Mouse (Mus musculus) megakaryocyte, embryonic 14.5 days (primary cell): ENCODE measurements around the gene Trim6. TPM values are rescaled to one million over a fixed set of nuclear protein-coding genes. Genes with fewer than 3 reads are reported as not detected.

Source experiments
- H3K27me3 ChIP-seq: replicated peaks from 2 replicates; pipeline ENCODE3; 2012; ENCODE audit warnings: inconsistent platforms
- H3K36me3 ChIP-seq: replicated peaks from 2 replicates; pipeline ENCODE3; 2012; ENCODE audit warnings: low read length, inconsistent platforms, mixed read lengths
- H3K4me1 ChIP-seq: 2 replicates; pipeline ENCODE4 v1.6.1; 2012; ENCODE audit warnings: inconsistent platforms
- H3K4me3 ChIP-seq: replicated peaks from 2 replicates; pipeline ENCODE3; 2012; ENCODE audit warnings: moderate library complexity, mild to moderate bottlenecking, inconsistent platforms
- H3K9me3 ChIP-seq: 2 replicates; pipeline ENCODE4 v1.6.1; 2012; ENCODE audit warnings: inconsistent platforms
- FLI1 ChIP-seq: IDR thresholded peaks from 2 replicates; pipeline ENCODE4 v1.6.1; 2012; ENCODE audit warnings: low read length, inconsistent platforms, mixed read lengths
- GATA1 ChIP-seq: IDR thresholded peaks from 3 replicates; pipeline ENCODE4 v1.6.1; 2012; ENCODE audit warnings: mixed read lengths, low read length, inconsistent platforms, borderline replicate concordance
- polyA plus RNA-seq: library from polyadenylated mRNA; stranded (reverse); fragments of >175 nt; gene quantifications from 2 replicates; pipeline ENCODE4 v1.2.3, GENCODE M21; 2012; ENCODE audit warnings: low replicate concordance; ENCODE audit not compliant: insufficient read depth

Trim6 gene
- polyA plus RNA-seq, result 0.39 and 1.5 TPM in 2 replicates

DNA sequence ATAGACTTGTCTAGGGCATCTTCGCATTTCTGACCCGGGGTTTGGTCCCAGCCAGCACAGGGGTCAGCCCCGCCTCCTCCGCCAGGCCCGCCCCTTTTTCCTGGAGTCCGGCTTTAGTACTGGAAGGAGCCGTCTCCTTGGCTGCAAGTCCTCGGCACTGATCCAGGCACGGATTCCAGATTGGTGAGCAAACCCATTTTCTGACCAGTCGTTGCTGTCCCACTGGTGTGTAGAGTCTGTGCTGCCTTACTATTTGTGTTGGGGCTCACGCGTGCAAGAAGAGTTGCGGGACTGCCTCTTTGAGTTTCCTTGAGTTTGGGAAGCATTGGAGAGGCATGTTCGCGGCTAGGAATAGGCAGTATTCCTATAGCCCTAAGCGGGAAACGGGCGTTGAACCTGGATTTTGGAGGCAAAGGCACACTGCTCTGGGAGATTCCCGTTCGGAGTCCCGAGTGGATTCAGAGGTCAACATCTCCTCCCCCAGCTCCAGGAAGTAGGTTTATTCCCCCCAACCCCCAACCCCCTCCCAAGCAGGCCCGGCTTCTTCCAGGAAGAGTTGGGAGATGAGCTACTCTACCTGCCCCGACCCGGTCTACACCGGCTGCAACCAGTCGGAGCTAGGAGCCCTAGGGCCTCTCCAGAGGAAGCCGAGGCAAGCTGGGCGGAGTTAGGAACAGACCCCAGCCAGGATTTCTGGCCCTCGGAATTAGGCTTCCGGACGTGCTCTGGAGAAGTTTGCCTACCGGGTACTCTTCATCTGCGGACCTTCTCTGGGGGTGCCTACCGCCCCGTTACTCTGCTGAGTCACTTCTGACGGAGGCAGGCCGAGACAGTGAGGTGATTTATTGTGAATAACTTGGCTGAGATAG, at the start of gene Trim6:
TSS of gene Trim6 (plus strand) at position 93 of the 869 bp plus-strand sequence.
- H3K36me3 ChIP-seq, result peaks cover 4% of the 10 kb centered on the region
- TF ChIP-seq FLI1, result no peak
- TF ChIP-seq GATA1, result no peak
- H3K4me3 ChIP-seq, result peak within 1 kb of the TSS; percentile 94
- H3K9me3 ChIP-seq, result no peaks in the 10 kb centered on the region
- no peaks in the 10 kb centered on the region for H3K27me3 ChIP-seq
- peaks cover 19% of the 10 kb centered on the region for H3K4me1 ChIP-seq

- Histone ChIP-seq H3K9me3 (no peaks in the 10 kb centered on the region), H3K4me3 (no peak overlapping the region), H3K36me3 (no peaks in the 10 kb centered on the region), H3K4me1 (peaks cover 40% of the 10 kb centered on the region), H3K27me3 (no peaks in the 10 kb centered on the region)
- TF ChIP-seq GATA1 (no peak), FLI1 (no peak)
Measured at GRCm38 (mm10) chr7:104169634-104170204, 48.9 kb upstream of the Trim6 start.

GRCm38 (mm10) chr7:104175085-104175484, 43.5 kb upstream of the Trim6 start:
- H3K36me3 ChIP-seq, result no peaks in the 10 kb centered on the region

DNA sequence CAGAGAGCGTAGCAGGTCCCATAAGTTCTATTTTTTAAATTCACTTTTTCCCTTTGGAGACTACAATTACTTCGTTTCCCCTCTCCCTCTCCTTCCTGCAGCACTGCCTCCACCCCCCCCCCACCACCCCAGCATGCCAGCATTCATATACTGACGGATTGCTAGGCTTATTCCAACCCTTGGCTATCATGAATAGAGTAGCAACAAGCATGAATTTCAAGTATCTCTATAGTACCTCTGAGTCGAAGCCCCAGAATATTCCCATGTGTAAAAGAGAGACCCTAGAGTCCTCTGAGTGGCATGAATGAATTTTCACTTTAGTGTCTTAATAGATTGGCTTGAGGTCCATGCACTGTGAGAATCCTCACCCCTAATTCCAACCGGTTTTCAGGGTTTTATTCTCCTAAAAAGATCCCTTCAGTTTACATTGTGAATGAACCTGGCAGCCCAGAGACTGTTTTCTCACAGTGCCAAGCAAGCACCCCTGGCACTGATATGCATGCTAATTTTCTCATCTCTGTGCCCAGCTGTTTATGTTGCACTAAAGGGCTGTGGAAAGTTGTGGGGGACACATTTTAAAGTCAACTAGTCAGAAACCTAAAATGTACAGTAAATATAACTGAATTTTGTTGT, 40.1 kb upstream of the Trim6 start:
- no peak for TF ChIP-seq GATA1
- TF ChIP-seq FLI1, result no peak
- Histone ChIP-seq H3K27me3 (no peaks in the 10 kb centered on the region), H3K4me1 (no peaks in the 10 kb centered on the region), H3K4me3 (no peak overlapping the region), H3K36me3 (no peaks in the 10 kb centered on the region), H3K9me3 (no peaks in the 10 kb centered on the region)

More at GRCm38 (mm10) chr7:104175085-104175484, 43.5 kb upstream of the Trim6 start:
- no peaks in the 10 kb centered on the region for H3K27me3 ChIP-seq
- no peak for TF ChIP-seq GATA1
- TF ChIP-seq FLI1, result no peak
- no peaks in the 10 kb centered on the region for H3K9me3 ChIP-seq
- H3K4me1 ChIP-seq, result peaks cover 13% of the 10 kb centered on the region
- H3K4me3 ChIP-seq, result no peak overlapping the region

DNA sequence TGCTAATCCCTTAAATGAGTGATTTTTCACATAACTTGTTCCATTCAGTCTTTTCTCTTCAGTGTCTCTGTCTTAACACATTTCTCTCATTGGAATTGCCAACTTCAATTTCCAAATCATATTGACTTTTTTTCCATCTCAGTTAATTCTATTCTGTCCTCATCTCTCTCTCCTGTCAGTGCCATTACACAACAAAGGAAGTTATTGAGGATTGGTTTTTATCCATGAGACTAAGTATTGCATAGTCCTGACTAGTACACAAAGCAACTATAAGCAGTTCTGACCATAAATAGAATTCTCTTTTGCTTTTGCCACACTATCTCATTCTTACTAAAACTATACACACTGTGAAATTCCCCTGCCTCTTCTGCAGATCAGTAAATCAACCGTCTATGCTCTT, 39.5 kb upstream of the Trim6 start:
- TF ChIP-seq GATA1 (no peak), FLI1 (no peak)
- Histone ChIP-seq H3K9me3 (no peaks in the 10 kb centered on the region), H3K27me3 (no peaks in the 10 kb centered on the region), H3K4me1 (no peaks in the 10 kb centered on the region), H3K36me3 (no peaks in the 10 kb centered on the region), H3K4me3 (no peak overlapping the region)

- no peak for TF ChIP-seq GATA1
- TF ChIP-seq FLI1, result no peak
- Histone ChIP-seq H3K4me3 (no peak within 1 kb of the TSS), H3K9me3 (no peaks in the 10 kb centered on the region), H3K27me3 (no peaks in the 10 kb centered on the region), H3K36me3 (no peaks in the 10 kb centered on the region), H3K4me1 (no peaks in the 10 kb centered on the region)
Measured at GRCm38 (mm10) chr7:104183292-104183691, 35.3 kb upstream of the Trim6 start, which contains the start of gene Olfr648. Olfr648 (minus strand) TSS chr7:104183392.

DNA sequence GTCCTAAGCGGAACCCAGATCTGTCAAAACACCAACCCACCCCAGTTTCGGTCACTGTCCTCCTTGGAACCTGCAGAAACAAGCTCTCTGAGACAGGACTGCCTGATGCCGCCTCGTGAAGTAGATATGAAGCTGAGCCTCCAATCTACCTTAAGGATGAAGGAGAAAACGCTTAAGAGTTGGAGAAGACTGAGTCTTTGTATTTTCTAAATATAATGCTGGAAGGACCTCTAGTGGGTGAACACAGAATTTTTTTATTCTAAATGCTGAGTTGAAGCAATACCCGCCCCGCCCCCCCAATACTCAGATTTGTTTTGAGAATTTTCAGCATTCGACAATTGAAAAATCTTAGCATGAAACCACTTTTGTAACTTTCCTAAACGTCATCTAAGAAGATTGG, 27.3 kb upstream of the Trim6 start:
- H3K4me3 ChIP-seq, result no peak overlapping the region
- H3K27me3 ChIP-seq, result no peaks in the 10 kb centered on the region
- no peaks in the 10 kb centered on the region for H3K36me3 ChIP-seq
- TF ChIP-seq GATA1, result no peak
- no peak for TF ChIP-seq FLI1
- peaks cover 8% of the 10 kb centered on the region; the same call in 1 of the 2 replicates for H3K4me1 ChIP-seq
- no peaks in the 10 kb centered on the region for H3K9me3 ChIP-seq

DNA sequence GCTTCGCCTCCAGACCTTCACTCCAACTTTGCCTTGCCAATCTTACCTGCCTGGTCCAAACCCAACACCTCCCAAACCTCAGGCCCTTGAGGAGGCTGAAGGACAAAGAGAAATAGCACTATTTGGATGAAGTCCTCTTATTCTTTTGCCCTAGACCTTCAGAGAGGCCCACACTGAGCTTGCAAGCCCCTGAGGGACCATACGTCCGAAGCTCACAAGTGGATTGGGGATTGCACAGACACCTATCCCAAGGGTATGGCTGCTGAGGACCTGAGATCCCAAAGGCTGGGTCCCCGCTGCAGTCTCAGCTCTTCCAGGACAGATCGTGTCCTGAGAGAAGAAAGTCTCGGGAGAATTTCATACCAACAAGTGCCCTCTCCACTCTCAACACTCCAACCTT, 22.7 kb upstream of the Trim6 start, which contains the start of gene Olfr649:
TSS of gene Olfr649 (minus strand) at position 101 of the 400 bp plus-strand sequence.
- H3K27me3 ChIP-seq, result no peaks in the 10 kb centered on the region
- TF ChIP-seq FLI1 (no peak), GATA1 (no peak)
- no peaks in the 10 kb centered on the region for H3K9me3 ChIP-seq
- peaks cover 14% of the 10 kb centered on the region for H3K4me1 ChIP-seq
- no peak within 1 kb of the TSS for H3K4me3 ChIP-seq
- H3K36me3 ChIP-seq, result no peaks in the 10 kb centered on the region

- peaks cover 4% of the 10 kb centered on the region for H3K27me3 ChIP-seq
Measured at GRCm38 (mm10) chr7:104199822-104200221, 18.8 kb upstream of the Trim6 start.

More at GRCm38 (mm10) chr7:104199822-104200221, 18.8 kb upstream of the Trim6 start:
- H3K36me3 ChIP-seq, result no peaks in the 10 kb centered on the region
- TF ChIP-seq GATA1 (no peak), FLI1 (no peak)
- H3K4me3 ChIP-seq, result peak overlapping the region; percentile 47
- H3K4me1 ChIP-seq, result peaks cover 12% of the 10 kb centered on the region
- H3K9me3 ChIP-seq, result no peaks in the 10 kb centered on the region
